10 mouse cellular contexts compared by ENCODE assay signal in genomic region chr2:105408511-105408910, GRCm38 (mm10). TPM values are rescaled to one million over a fixed set of nuclear protein-coding genes. Genes with fewer than 3 reads are reported as not detected.
A peak's percentile ranks its signal among the peaks of the same experiment; 100 is the strongest.
DNase-seq lines count a peak whose midpoint lies in the region; ATAC-seq lines count a peak whose summit lies in the region.
"Had no signal": no experiment of that assay in that cellular context is flagged by ENCODE, and none has a peak within 500 bp of the region (broad histone marks: within the 10 kb centered on the region; RNA-seq: fewer than 3 reads in every experiment).

No protein-coding gene starts in this region.

- no peak overlapping the region for H3K4me2 ChIP-seq in hindbrain, embryonic 13.5 days
- no peak overlapping the region for H3K4me2 ChIP-seq in hindbrain, embryonic 11.5 days (replicated peaks; ENCODE audit: low read depth, low read length)
- H3K4me2 ChIP-seq: neural tube, embryonic 13.5 days had no signal

- ATAC-seq in hindbrain, embryonic 13.5 days (ENCODE audit: low FRiP score): peak; percentile 32; the same call in 1 of the 2 replicates
- no peak for ATAC-seq in hindbrain, embryonic 11.5 days (ENCODE audit: low FRiP score)
- ATAC-seq: Patski had no signal

- no peak overlapping the region for H3K4me3 ChIP-seq in hindbrain, embryonic 13.5 days
- no peak overlapping the region for H3K4me3 ChIP-seq in hindbrain, embryonic 11.5 days (ENCODE audit: low read depth, low read length)
- H3K4me3 ChIP-seq: neural tube, embryonic 13.5 days had no signal

- intact Hi-C loops in heart, postnatal 25 days (cut with DNase I): no loop called here

- no peaks in the 10 kb centered on the region for H3K9me3 ChIP-seq in hindbrain, embryonic 13.5 days
- H3K9me3 ChIP-seq in hindbrain, embryonic 11.5 days (ENCODE audit: control insufficient read depth, low read length): no peaks in the 10 kb centered on the region
- H3K9me3 ChIP-seq: neural tube, embryonic 13.5 days had no signal

- 54% methylated on average over 4 of the region's 4 CpGs for WGBS in hindbrain, embryonic 13.5 days
- 66% methylated on average over 4 of the region's 4 CpGs for WGBS in hindbrain, embryonic 11.5 days

- no peak for DNase-seq in hindbrain, embryonic 11.5 days (ENCODE audit: low spot score)
- DNase-seq in 3134 (ENCODE audit: extremely low read depth, insufficient read length, low spot score) (peak; percentile 28), ZHBTc4 (ENCODE audit: low read depth, low spot score) (peak; percentile 75)
- peak; percentile 43 for DNase-seq in heart, postnatal 25 days (ENCODE audit: low spot score)
- no peak for DNase-seq in thymus, postnatal 10 days (ENCODE audit: low spot score in 2 of 2)
- no peak for DNase-seq in right cerebral cortex, adult 2 months (ENCODE audit: low spot score in 2 of 2)
- no peak for DNase-seq in left cerebral cortex, adult 18-20 months (ENCODE audit: low spot score in 2 of 2)

- H3K27ac ChIP-seq in hindbrain, embryonic 13.5 days: no peak overlapping the region
- H3K27ac ChIP-seq in hindbrain, embryonic 11.5 days (ENCODE audit: low read depth, low read length): no peak overlapping the region
- H3K27ac ChIP-seq: neural tube, embryonic 13.5 days had no signal

- 0 out of 2 replicates have a peak, but pooled peaks cover 8% of the 10 kb centered on the region for H3K27me3 ChIP-seq in hindbrain, embryonic 13.5 days
- no peaks in the 10 kb centered on the region; the same call in 1 of the 2 replicates for H3K27me3 ChIP-seq in hindbrain, embryonic 11.5 days (ENCODE audit: control insufficient read depth, insufficient read depth, low read length)
- H3K27me3 ChIP-seq: neural tube, embryonic 13.5 days; Patski had no signal

- H3K9ac ChIP-seq in hindbrain, embryonic 13.5 days: no peak overlapping the region
- no peak overlapping the region for H3K9ac ChIP-seq in hindbrain, embryonic 11.5 days (ENCODE audit: low read depth, low read length)
- H3K9ac ChIP-seq: neural tube, embryonic 13.5 days had no signal

- H3K4me1 ChIP-seq in hindbrain, embryonic 13.5 days (replicated peaks): no peaks in the 10 kb centered on the region
- no peaks in the 10 kb centered on the region for H3K4me1 ChIP-seq in hindbrain, embryonic 11.5 days (replicated peaks; ENCODE audit: control insufficient read depth, insufficient read depth, low read length)
- H3K4me1 ChIP-seq: neural tube, embryonic 13.5 days had no signal

- H3K36me3 ChIP-seq in hindbrain, embryonic 13.5 days: no peaks in the 10 kb centered on the region
- H3K36me3 ChIP-seq in hindbrain, embryonic 11.5 days (ENCODE audit: control insufficient read depth, insufficient read depth, low read length): no peaks in the 10 kb centered on the region
- H3K36me3 ChIP-seq: neural tube, embryonic 13.5 days had no signal

RNA-seq across cellular contexts. Expression of gene Rcn1, which starts 9.4 kb away (rescaled TPM):
- 72.3 and 76.3 TPM in 2 replicates for polyA plus RNA-seq in hindbrain, embryonic 13.5 days (2015; fragmentation: Nextera tagmentation; extraction: Ambion mirVana)
- 69.7 and 123 TPM in 2 replicates for polyA plus RNA-seq in hindbrain, embryonic 11.5 days (2014; fragmentation: Nextera tagmentation; extraction: Ambion mirVana)
- total RNA-seq in heart, postnatal 25 days (2021): 10 to 100 TPM; 24.7 to 24.8 TPM
- total RNA-seq in left cerebral cortex, adult 18-20 months (2021): 10 to 100 TPM; 21.6 to 28.7 TPM

Comparison
In these comparisons a context has a peak if more than half of its experiments do, and no peak if none do; other contexts are left out.
1. DNase-seq: peak in 3134 (single experiment), ZHBTc4 (single experiment) and heart, postnatal 25 days (single experiment); none in hindbrain, embryonic 11.5 days (single experiment), thymus, postnatal 10 days (0 of 2), right cerebral cortex, adult 2 months (0 of 2) and left cerebral cortex, adult 18-20 months (0 of 2).